Mouse (Mus musculus) small intestine, adult 2 months (tissue): ENCODE data around the gene Cela1. TPM values are rescaled to one million over a fixed set of nuclear protein-coding genes. Genes with fewer than 3 reads are reported as not detected.

Source experiments
- H3K27ac ChIP-seq: fragments of 200-500 bp; 2 replicates; pipeline ENCODE4 v1.5.1; 2012; ENCODE audit warnings: low read depth, low read length, control low read depth, inconsistent platforms; ENCODE audit not compliant: insufficient read depth
- H3K27me3 ChIP-seq: fragments of 200-500 bp; 2 replicates; pipeline ENCODE4 v1.6.1; 2012; ENCODE audit warnings: mild to moderate bottlenecking, moderate library complexity, low read length, inconsistent platforms; ENCODE audit not compliant: control insufficient read depth, insufficient read depth
- H3K36me3 ChIP-seq: fragments of 200-500 bp; 2 replicates; pipeline ENCODE4 v1.6.1; 2012; ENCODE audit warnings: mild to moderate bottlenecking, low read length, control low read depth, inconsistent platforms; ENCODE audit not compliant: control insufficient read depth, insufficient read depth
- H3K4me1 ChIP-seq: fragments of 200-500 bp; 2 replicates; pipeline ENCODE4 v1.6.1; 2012; ENCODE audit warnings: low read length, inconsistent platforms, mixed read lengths; ENCODE audit not compliant: control insufficient read depth, insufficient read depth, insufficient read length
- H3K4me3 ChIP-seq: fragments of 200-500 bp; 2 replicates; pipeline ENCODE4 v1.5.1; 2012; ENCODE audit warnings: low read depth, mild to moderate bottlenecking, control low read depth, inconsistent platforms, low read length, moderate library complexity
- CTCF ChIP-seq: fragments of 200-500 bp; IDR thresholded peaks from 2 replicates; pipeline ENCODE4 v1.5.1; 2012; ENCODE audit warnings: low read depth, mild to moderate bottlenecking, control low read depth, inconsistent platforms, low read length, moderate library complexity, mixed read lengths; ENCODE audit not compliant: insufficient replicate concordance, insufficient read length; ENCODE audit errors: extremely low read depth
- POLR2A ChIP-seq: fragments of 200-500 bp; IDR thresholded peaks from 2 replicates; pipeline ENCODE4 v1.6.1; 2012; ENCODE audit warnings: low read depth, mild to moderate bottlenecking, control low read depth, inconsistent platforms, low read length, moderate library complexity
- WGBS: fragments of 180-500 bp; shearing (Covaris S2); methylation state at CpG from one replicate; pipeline ENCODE4 v1.1.7; 2018; 5-methylcytosine and 5-hydroxymethylcytosine counted together
- polyA plus RNA-seq: library from polyadenylated mRNA; depleted of rRNA; stranded (reverse); fragments of >200 nt; gene quantifications from 2 replicates; pipeline ENCODE4 v1.2.3, GENCODE M21; 2012

Gene Cela1
- polyA plus RNA-seq, 1 experiment: 55.9 TPM

GRCm38 (mm10) chr15:100673585-100674391 lies 13.9 kb downstream of the Cela1 start:
- Histone ChIP-seq H3K27ac (no peak overlapping the region), H3K27me3 (no peaks in the 10 kb centered on the region), H3K4me1 (peaks cover 8% of the 10 kb centered on the region; the same call in 1 of the 2 replicates), H3K36me3 (no peaks in the 10 kb centered on the region), H3K4me3 (no peak overlapping the region)
- WGBS: 49% methylated on average over 12 of the region's 12 CpGs
- no peak for TF ChIP-seq POLR2A

GRCm38 (mm10) chr15:100670833-100671232 lies 16.9 kb downstream of the Cela1 start:
- Histone ChIP-seq H3K27me3 (no peaks in the 10 kb centered on the region), H3K27ac (no peak overlapping the region), H3K4me3 (no peak overlapping the region), H3K4me1 (peaks cover 22% of the 10 kb centered on the region), H3K36me3 (no peaks in the 10 kb centered on the region)
- TF ChIP-seq POLR2A: no peak
- TF ChIP-seq CTCF: no peak
- 59% methylated on average over 5 of the region's 5 CpGs for WGBS

GRCm38 (mm10) chr15:100670004-100670403 lies 17.7 kb downstream of the Cela1 start:
- no peaks in the 10 kb centered on the region for H3K27me3 ChIP-seq
- no peak overlapping the region for H3K27ac ChIP-seq
- no peak overlapping the region for H3K4me3 ChIP-seq
- WGBS: 79% methylated on average over 8 of the region's 8 CpGs
- TF ChIP-seq CTCF (no peak), POLR2A (no peak)
- H3K4me1 ChIP-seq: peaks cover 29% of the 10 kb centered on the region
- no peaks in the 10 kb centered on the region for H3K36me3 ChIP-seq

- WGBS: 85% methylated on average over 20 of the region's 20 CpGs
- Histone ChIP-seq H3K27ac (peak within 1 kb of the TSS; percentile 96), H3K4me3 (peak within 1 kb of the TSS; percentile 69), H3K36me3 (no peaks in the 10 kb centered on the region), H3K4me1 (peaks cover 34% of the 10 kb centered on the region), H3K27me3 (no peaks in the 10 kb centered on the region)
- TF ChIP-seq POLR2A: peak; percentile 56; the same call in 1 of the 2 replicates
- TF ChIP-seq CTCF: no peak
Observed at GRCm38 (mm10) chr15:100669337-100669736, 18.4 kb downstream of the Cela1 start, which contains the start of gene Bin2. Gene Bin2 (minus strand): TSS chr15:100669553.

GRCm38 (mm10) chr15:100667871-100668545 lies 19.7 kb downstream of the Cela1 start:
- Histone ChIP-seq H3K27me3 (no peaks in the 10 kb centered on the region), H3K36me3 (no peaks in the 10 kb centered on the region), H3K4me1 (peaks cover 38% of the 10 kb centered on the region), H3K27ac (peak overlapping the region; percentile 96), H3K4me3 (no peak overlapping the region)
- WGBS: 31% methylated on average over 5 of the region's 5 CpGs
- TF ChIP-seq POLR2A (no peak), CTCF (no peak)

GRCm38 (mm10) chr15:100667420-100667819 lies 20.3 kb downstream of the Cela1 start:
- WGBS: 15% methylated on average over 6 of the region's 6 CpGs
- peak overlapping the region; percentile 43 for H3K4me3 ChIP-seq
- peak overlapping the region; percentile 96 for H3K27ac ChIP-seq
- peaks cover 38% of the 10 kb centered on the region for H3K4me1 ChIP-seq
- no peaks in the 10 kb centered on the region for H3K36me3 ChIP-seq
- TF ChIP-seq POLR2A (no peak), CTCF (no peak)
- H3K27me3 ChIP-seq: no peaks in the 10 kb centered on the region

GRCm38 (mm10) chr15:100666851-100667250 lies 20.9 kb downstream of the Cela1 start:
- H3K4me1 ChIP-seq: peaks cover 38% of the 10 kb centered on the region
- 14% methylated on average over 12 of the region's 12 CpGs for WGBS
- peak overlapping the region; percentile 96 for H3K27ac ChIP-seq
- no peaks in the 10 kb centered on the region for H3K36me3 ChIP-seq
- H3K4me3 ChIP-seq: peak overlapping the region; percentile 43
- peak; percentile 25; the same call in 1 of the 2 replicates for TF ChIP-seq POLR2A
- no peak for TF ChIP-seq CTCF
- H3K27me3 ChIP-seq: no peaks in the 10 kb centered on the region

GRCm38 (mm10) chr15:100666219-100666696 lies 21.5 kb downstream of the Cela1 start:
- Histone ChIP-seq H3K27ac (peak overlapping the region; percentile 96), H3K36me3 (no peaks in the 10 kb centered on the region), H3K4me3 (peak overlapping the region; percentile 40), H3K27me3 (no peaks in the 10 kb centered on the region), H3K4me1 (peaks cover 38% of the 10 kb centered on the region)
- TF ChIP-seq CTCF (no peak), POLR2A (0 out of 2 replicates have a peak, but pooled peaks have one; percentile 21)
- 3% methylated on average over 7 of the region's 7 CpGs for WGBS
